Mouse (Mus musculus): ENCODE measurements around the gene Etv3. TPM values are rescaled to one million over a fixed set of nuclear protein-coding genes. Genes with fewer than 3 reads are reported as not detected.
"Not testable (repeated sequence)": the region's sequence is repeated elsewhere in the genome, so short reads cannot be mapped to it uniquely, and the experiment has no call there.

Gene Etv3
- 11.9 and 14.0 TPM in 2 replicates for polyA plus RNA-seq (2016; fragmentation: Nextera tagmentation; extraction: Ambion mirVana)

- 5% methylated on average over 64 of the region's 64 CpGs for WGBS
These were observed at the start of gene Etv3 for GRCm38 (mm10) chr3:87525043-87525836. TSS of gene Etv3 (plus strand) at chr3:87525407.

GRCm38 (mm10) chr3:87477948-87478347, 47.3 kb upstream of the Etv3 start:
- H3K9me3 ChIP-seq; H3K4me1 ChIP-seq; DNase-seq (ENCODE audit: low spot score); H3K27ac ChIP-seq (replicated peaks); H3K27me3 ChIP-seq (replicated peaks; ENCODE audit: low read depth, poor library complexity, severe bottlenecking); H3K36me3 ChIP-seq (replicated peaks); H3K4me3 ChIP-seq: not testable (repeated sequence)
- WGBS: 82% methylated on average over 3 of the region's 3 CpGs

More at GRCm38 (mm10) chr3:87525043-87525836, at the start of gene Etv3:
- Histone ChIP-seq H3K27ac (replicated peaks) (peak within 1 kb of the TSS; percentile 94), H3K27me3 (replicated peaks; ENCODE audit: low read depth, poor library complexity, severe bottlenecking) (no peaks in the 10 kb centered on the region), H3K36me3 (replicated peaks) (peaks cover 32% of the 10 kb centered on the region), H3K4me3 (peak within 1 kb of the TSS; percentile 98), H3K4me1 (peaks cover 18% of the 10 kb centered on the region), H3K9me3 (no peaks in the 10 kb centered on the region)
- peak; percentile 92 for DNase-seq (ENCODE audit: low spot score)

- H3K4me3 ChIP-seq; H3K9me3 ChIP-seq; H3K27ac ChIP-seq (replicated peaks); H3K27me3 ChIP-seq (replicated peaks; ENCODE audit: low read depth, poor library complexity, severe bottlenecking); DNase-seq (ENCODE audit: low spot score); H3K36me3 ChIP-seq (replicated peaks); H3K4me1 ChIP-seq: not testable (repeated sequence)
- WGBS: 87% methylated on average over 6 of the region's 6 CpGs
These were observed 46.6 kb upstream of the Etv3 start for GRCm38 (mm10) chr3:87478596-87478995.

- H3K27me3 ChIP-seq (replicated peaks; ENCODE audit: low read depth, poor library complexity, severe bottlenecking); H3K27ac ChIP-seq (replicated peaks); H3K9me3 ChIP-seq; H3K36me3 ChIP-seq (replicated peaks); DNase-seq (ENCODE audit: low spot score); H3K4me3 ChIP-seq; H3K4me1 ChIP-seq: not testable (repeated sequence)
These were observed 46.0 kb upstream of the Etv3 start for GRCm38 (mm10) chr3:87479230-87479629.

- WGBS: 84% methylated on average over 4 of the region's 4 CpGs
- no peaks in the 10 kb centered on the region for H3K9me3 ChIP-seq
These were observed 37.8 kb upstream of the Etv3 start for GRCm38 (mm10) chr3:87487392-87487791.

GRCm38 (mm10) chr3:87487911-87488310, 37.3 kb upstream of the Etv3 start:
- Histone ChIP-seq H3K4me3 (no peak overlapping the region), H3K9me3 (no peaks in the 10 kb centered on the region), H3K4me1 (no peaks in the 10 kb centered on the region), H3K27me3 (replicated peaks; ENCODE audit: low read depth, poor library complexity, severe bottlenecking) (no peaks in the 10 kb centered on the region), H3K36me3 (replicated peaks) (no peaks in the 10 kb centered on the region), H3K27ac (replicated peaks) (no peak overlapping the region)
- DNase-seq (ENCODE audit: low spot score): no peak
- WGBS: 78% methylated on average over 2 of the region's 2 CpGs

More at GRCm38 (mm10) chr3:87487392-87487791, 37.8 kb upstream of the Etv3 start:
- Histone ChIP-seq H3K27me3 (replicated peaks; ENCODE audit: low read depth, poor library complexity, severe bottlenecking) (no peaks in the 10 kb centered on the region), H3K4me3 (no peak overlapping the region), H3K36me3 (replicated peaks) (no peaks in the 10 kb centered on the region), H3K4me1 (no peaks in the 10 kb centered on the region), H3K27ac (replicated peaks) (no peak overlapping the region)
- no peak for DNase-seq (ENCODE audit: low spot score)

GRCm38 (mm10) chr3:87498266-87498665, 26.9 kb upstream of the Etv3 start:
- peaks cover 4% of the 10 kb centered on the region; the same call in 1 of the 2 replicates for H3K4me1 ChIP-seq
- H3K4me3 ChIP-seq: no peak overlapping the region
- H3K9me3 ChIP-seq: no peaks in the 10 kb centered on the region
- 83% methylated on average over 9 of the region's 9 CpGs for WGBS
- H3K27me3 ChIP-seq (replicated peaks; ENCODE audit: low read depth, poor library complexity, severe bottlenecking): 0 out of 2 replicates have a peak, but pooled peaks cover 2% of the 10 kb centered on the region
- H3K27ac ChIP-seq (replicated peaks): no peak overlapping the region
- no peak for DNase-seq (ENCODE audit: low spot score)
- H3K36me3 ChIP-seq (replicated peaks): no peaks in the 10 kb centered on the region

- no peak overlapping the region for H3K27ac ChIP-seq (replicated peaks)
- H3K36me3 ChIP-seq (replicated peaks): no peaks in the 10 kb centered on the region
- WGBS: 18% methylated on average over 3 of the region's 3 CpGs
- H3K4me3 ChIP-seq: no peak overlapping the region
- H3K4me1 ChIP-seq: peaks cover 4% of the 10 kb centered on the region; the same call in 1 of the 2 replicates
- H3K27me3 ChIP-seq (replicated peaks; ENCODE audit: low read depth, poor library complexity, severe bottlenecking): 0 out of 2 replicates have a peak, but pooled peaks cover 6% of the 10 kb centered on the region
- H3K9me3 ChIP-seq: no peaks in the 10 kb centered on the region
- peak; percentile 71 for DNase-seq (ENCODE audit: low spot score)
These were observed 26.1 kb upstream of the Etv3 start for GRCm38 (mm10) chr3:87499072-87499471.

- Histone ChIP-seq H3K4me1 (peaks cover 4% of the 10 kb centered on the region; the same call in 1 of the 2 replicates), H3K27ac (replicated peaks) (no peak overlapping the region), H3K9me3 (no peaks in the 10 kb centered on the region), H3K4me3 (no peak overlapping the region), H3K27me3 (replicated peaks; ENCODE audit: low read depth, poor library complexity, severe bottlenecking) (0 out of 2 replicates have a peak, but pooled peaks cover 6% of the 10 kb centered on the region), H3K36me3 (replicated peaks) (no peaks in the 10 kb centered on the region)
- no peak for DNase-seq (ENCODE audit: low spot score)
- WGBS: 78% methylated on average over 24 of the region's 24 CpGs
These were observed 24.8 kb upstream of the Etv3 start for GRCm38 (mm10) chr3:87500088-87501055.

GRCm38 (mm10) chr3:87501151-87501550, 24.1 kb upstream of the Etv3 start:
- H3K4me3 ChIP-seq: no peak overlapping the region
- H3K27me3 ChIP-seq (replicated peaks; ENCODE audit: low read depth, poor library complexity, severe bottlenecking): 0 out of 2 replicates have a peak, but pooled peaks cover 6% of the 10 kb centered on the region
- no peaks in the 10 kb centered on the region for H3K9me3 ChIP-seq
- 65% methylated on average over 8 of the region's 8 CpGs for WGBS
- DNase-seq (ENCODE audit: low spot score): no peak
- H3K36me3 ChIP-seq (replicated peaks): no peaks in the 10 kb centered on the region
- H3K4me1 ChIP-seq: peaks cover 4% of the 10 kb centered on the region; the same call in 1 of the 2 replicates
- no peak overlapping the region for H3K27ac ChIP-seq (replicated peaks)

GRCm38 (mm10) chr3:87502771-87503170, 22.4 kb upstream of the Etv3 start:
- Histone ChIP-seq H3K4me3 (no peak overlapping the region), H3K9me3 (no peaks in the 10 kb centered on the region), H3K27ac (replicated peaks) (no peak overlapping the region), H3K4me1 (peaks cover 4% of the 10 kb centered on the region; the same call in 1 of the 2 replicates), H3K36me3 (replicated peaks) (no peaks in the 10 kb centered on the region), H3K27me3 (replicated peaks; ENCODE audit: low read depth, poor library complexity, severe bottlenecking) (0 out of 2 replicates have a peak, but pooled peaks cover 6% of the 10 kb centered on the region)
- 90% methylated on average over 6 of the region's 6 CpGs for WGBS
- DNase-seq (ENCODE audit: low spot score): no peak

- peaks cover 15% of the 10 kb centered on the region for H3K27me3 ChIP-seq (replicated peaks; ENCODE audit: low read depth, poor library complexity, severe bottlenecking)
- no peaks in the 10 kb centered on the region for H3K9me3 ChIP-seq
- no peaks in the 10 kb centered on the region for H3K36me3 ChIP-seq (replicated peaks)
- no peak overlapping the region for H3K27ac ChIP-seq (replicated peaks)
- 38% methylated on average over 7 of the region's 7 CpGs for WGBS
- no peak overlapping the region for H3K4me3 ChIP-seq
- DNase-seq (ENCODE audit: low spot score): peak; percentile 53
- H3K4me1 ChIP-seq: peaks cover 15% of the 10 kb centered on the region
These were observed 20.9 kb upstream of the Etv3 start for GRCm38 (mm10) chr3:87504330-87504729.

All from embryonic facial prominence, embryonic 10.5 days (tissue).